Mouse (Mus musculus) forebrain, embryonic 14.5 days (tissue): ENCODE measurements around the gene R3hdm2. TPM values are rescaled to one million over a fixed set of nuclear protein-coding genes. Genes with fewer than 3 reads are reported as not detected.

Experiments used
- ATAC-seq: fragments of 200-750 bp; cut with Nextera tagmentation; 2 replicates; pipeline ENCODE4 v1.8.0; 2017; ENCODE audit warnings: mild to moderate bottlenecking, moderate library complexity
- DNase-seq: peaks from one replicate; pipeline ENCODE4 v3.0.0-alpha.2; 2015; ENCODE audit warnings: low spot score
- H3K27ac ChIP-seq: fragments of 300-500 bp; sonication (generic); 2 replicates; pipeline ENCODE4 v1.5.1; 2014; ENCODE audit warnings: low read depth, mild to moderate bottlenecking, control low read depth, low read length, moderate library complexity
- H3K27me3 ChIP-seq: fragments of 300-500 bp; sonication (generic); replicated peaks from 2 replicates; pipeline ENCODE4 v1.6.1; 2014; ENCODE audit warnings: low read length, control low read depth, mixed read lengths; ENCODE audit not compliant: control insufficient read depth, insufficient read depth
- H3K36me3 ChIP-seq: fragments of 300-500 bp; sonication (generic); 2 replicates; pipeline ENCODE4 v1.6.1; 2014; ENCODE audit warnings: low read length, control low read depth; ENCODE audit not compliant: control insufficient read depth, insufficient read depth
- H3K4me1 ChIP-seq: fragments of 300-500 bp; sonication (generic); 2 replicates; pipeline ENCODE4 v1.6.1; 2014; ENCODE audit warnings: antibody characterized with exemption, low read length, control low read depth; ENCODE audit not compliant: control insufficient read depth, insufficient read depth
- H3K4me2 ChIP-seq: fragments of 300-500 bp; sonication (generic); 2 replicates; pipeline ENCODE4 v1.6.1; 2014; ENCODE audit warnings: mild to moderate bottlenecking, control low read depth, low read length
- H3K4me3 ChIP-seq: fragments of 300-500 bp; sonication (generic); 2 replicates; pipeline ENCODE4 v1.5.1; 2014; ENCODE audit warnings: low read depth, low read length, control low read depth
- H3K9ac ChIP-seq: fragments of 300-500 bp; sonication (generic); 2 replicates; pipeline ENCODE4 v1.6.1; 2014; ENCODE audit warnings: mild to moderate bottlenecking, low read length, control low read depth, moderate library complexity
- H3K9me3 ChIP-seq: fragments of 300-500 bp; sonication (generic); replicated peaks from 2 replicates; pipeline ENCODE4 v1.6.1; 2016; ENCODE audit warnings: low read length, control low read depth, mixed read lengths; ENCODE audit not compliant: control insufficient read depth
- WGBS: fragments of 180-500 bp; shearing (Covaris S2); extraction: QIAGEN DNeasy Blood & Tissue Kit; methylation state at CpG from one replicate; pipeline ENCODE4 v1.1.7; 2014; 5-methylcytosine and 5-hydroxymethylcytosine counted together
- polyA plus RNA-seq: library from polyadenylated mRNA; unstranded; fragments of >200 nt; fragmentation: Nextera tagmentation; extraction: Ambion mirVana; gene quantifications from 2 replicates; pipeline ENCODE4 v1.2.1, GENCODE M21; 2014

R3hdm2 gene
- polyA plus RNA-seq, 1 experiment from 2014 or later, result 24.2 TPM

GRCm38 (mm10) chr10:127520714-127521357 lies 140.7 kb downstream of the R3hdm2 start:
- Histone ChIP-seq H3K9me3 (no peaks in the 10 kb centered on the region), H3K36me3 (peaks cover 25% of the 10 kb centered on the region), H3K27ac (no peak overlapping the region), H3K4me2 (peak overlapping the region; percentile 90), H3K4me3 (no peak overlapping the region), H3K27me3 (peaks cover 17% of the 10 kb centered on the region), H3K9ac (peak overlapping the region; percentile 63), H3K4me1 (peaks cover 28% of the 10 kb centered on the region)
- 91% methylated on average over 20 of the region's 20 CpGs for WGBS
- ATAC-seq (no peak), DNase-seq (no peak)

GRCm38 (mm10) chr10:127521611-127522080 lies 141.5 kb downstream of the R3hdm2 start:
- no peak; the same call in 1 of the 2 replicates for ATAC-seq

GRCm38 (mm10) chr10:127522088-127522581 lies 142.0 kb downstream of the R3hdm2 start, which contains the start of gene Shmt2:
Gene Shmt2, minus strand, starts transcription at chr10:127522444.
- DNase-seq, result peak; percentile 98
- peak within 1 kb of the TSS; percentile 63 for H3K9ac ChIP-seq
- under 1% methylated on average over 21 of the region's 21 CpGs for WGBS

More at GRCm38 (mm10) chr10:127521611-127522080, 141.5 kb downstream of the R3hdm2 start:
- Histone ChIP-seq H3K27me3 (peaks cover 25% of the 10 kb centered on the region), H3K27ac (0 out of 2 replicates have a peak overlapping the region, but pooled peaks have one; percentile 10), H3K4me1 (peaks cover 31% of the 10 kb centered on the region), H3K4me2 (peak overlapping the region; percentile 90), H3K4me3 (peak overlapping the region; percentile 49), H3K9ac (peak overlapping the region; percentile 63), H3K9me3 (no peaks in the 10 kb centered on the region), H3K36me3 (peaks cover 25% of the 10 kb centered on the region)
- WGBS, result 11% methylated on average over 12 of the region's 12 CpGs
- no peak for DNase-seq

GRCm38 (mm10) chr10:127524646-127525255 lies 144.6 kb downstream of the R3hdm2 start:
- peaks cover 51% of the 10 kb centered on the region for H3K27me3 ChIP-seq
- H3K4me1 ChIP-seq, result peaks cover 41% of the 10 kb centered on the region
- H3K27ac ChIP-seq, result 0 out of 2 replicates have a peak overlapping the region, but pooled peaks have one; percentile 11
- DNase-seq (peak; percentile 64), ATAC-seq (peak; percentile 8; the same call in 1 of the 2 replicates)
- H3K4me3 ChIP-seq, result no peak overlapping the region
- 3% methylated on average over 23 of the region's 23 CpGs for WGBS
- H3K36me3 ChIP-seq, result peaks cover 4% of the 10 kb centered on the region; the same call in 1 of the 2 replicates
- peak overlapping the region; percentile 13; the same call in 1 of the 2 replicates for H3K9ac ChIP-seq
- H3K4me2 ChIP-seq, result peak overlapping the region; percentile 14; the same call in 1 of the 2 replicates
- no peaks in the 10 kb centered on the region for H3K9me3 ChIP-seq

More at GRCm38 (mm10) chr10:127522088-127522581, 142.0 kb downstream of the R3hdm2 start, which contains the start of gene Shmt2:
- Histone ChIP-seq H3K4me1 (peaks cover 31% of the 10 kb centered on the region), H3K4me3 (peak within 1 kb of the TSS; percentile 49), H3K27me3 (peaks cover 29% of the 10 kb centered on the region), H3K36me3 (peaks cover 25% of the 10 kb centered on the region), H3K4me2 (peak within 1 kb of the TSS; percentile 90), H3K9me3 (no peaks in the 10 kb centered on the region), H3K27ac (0 out of 2 replicates have a peak within 1 kb of the TSS, but pooled peaks have one; percentile 10)
- peak; percentile 76 for ATAC-seq

- Histone ChIP-seq H3K4me3 (peak overlapping the region; percentile 10), H3K9ac (peak overlapping the region; percentile 17; the same call in 1 of the 2 replicates), H3K9me3 (no peaks in the 10 kb centered on the region), H3K27me3 (peaks cover 63% of the 10 kb centered on the region), H3K36me3 (no peaks in the 10 kb centered on the region), H3K4me2 (peak overlapping the region; percentile 38), H3K4me1 (peaks cover 52% of the 10 kb centered on the region), H3K27ac (0 out of 2 replicates have a peak overlapping the region, but pooled peaks have one; percentile 5)
- ATAC-seq (no peak), DNase-seq (no peak)
- whole genome bisulfite sequencing, result 2% methylated on average over 26 of the region's 26 CpGs
Observed at GRCm38 (mm10) chr10:127526048-127526447, 145.9 kb downstream of the R3hdm2 start.

- peak overlapping the region; percentile 10 for H3K4me3 ChIP-seq
- H3K4me2 ChIP-seq, result peak overlapping the region; percentile 38
- peaks cover 51% of the 10 kb centered on the region for H3K4me1 ChIP-seq
- under 1% methylated on average over 26 of the region's 26 CpGs for WGBS
- peak overlapping the region; percentile 17; the same call in 1 of the 2 replicates for H3K9ac ChIP-seq
- peak overlapping the region; percentile 9; the same call in 1 of the 2 replicates for H3K27ac ChIP-seq
- peaks cover 69% of the 10 kb centered on the region for H3K27me3 ChIP-seq
- no peaks in the 10 kb centered on the region for H3K9me3 ChIP-seq
- DNase-seq (no peak), ATAC-seq (no peak)
- H3K36me3 ChIP-seq, result no peaks in the 10 kb centered on the region
Observed at GRCm38 (mm10) chr10:127526681-127527080, 146.6 kb downstream of the R3hdm2 start.

- 4% methylated on average over 17 of the region's 17 CpGs for whole genome bisulfite sequencing
- Histone ChIP-seq H3K27ac (peak overlapping the region; percentile 9; the same call in 1 of the 2 replicates), H3K4me1 (peaks cover 52% of the 10 kb centered on the region), H3K9me3 (no peaks in the 10 kb centered on the region), H3K9ac (peak overlapping the region; percentile 43; the same call in 1 of the 2 replicates), H3K4me2 (peak overlapping the region; percentile 36), H3K27me3 (peaks cover 76% of the 10 kb centered on the region), H3K36me3 (no peaks in the 10 kb centered on the region), H3K4me3 (no peak overlapping the region)
- DNase-seq (peak; percentile 54), ATAC-seq (peak; percentile 19; the same call in 1 of the 2 replicates)
Observed at GRCm38 (mm10) chr10:127527481-127527880, 147.4 kb downstream of the R3hdm2 start.

- no peak overlapping the region for H3K27ac ChIP-seq
Observed at GRCm38 (mm10) chr10:127530945-127531344, 150.8 kb downstream of the R3hdm2 start.

More at GRCm38 (mm10) chr10:127530945-127531344, 150.8 kb downstream of the R3hdm2 start:
- Histone ChIP-seq H3K36me3 (no peaks in the 10 kb centered on the region), H3K9ac (peak overlapping the region; percentile 45), H3K4me1 (peaks cover 60% of the 10 kb centered on the region), H3K4me2 (peak overlapping the region; percentile 66), H3K9me3 (no peaks in the 10 kb centered on the region), H3K27me3 (peaks cover 85% of the 10 kb centered on the region), H3K4me3 (peak overlapping the region; percentile 21)
- 2% methylated on average over 20 of the region's 25 CpGs for WGBS
- no peak for ATAC-seq
- no peak for DNase-seq
